Comparison of ENCODE assay signal across 11 mouse cellular contexts in genomic region chr7:125484791-125485190, GRCm38 (mm10).
"Had no signal": no experiment of that assay in that cellular context is flagged by ENCODE, and none has a peak within 500 bp of the region (broad histone marks: within the 10 kb centered on the region; RNA-seq: fewer than 3 reads in every experiment).

No protein-coding gene starts in this region.

- DNase-seq: kidney, adult 2 months; kidney, postnatal 25 days; layer of hippocampus, adult 9-11 months; lung, adult 2 months; lung, postnatal 14 days; lung, postnatal 4 days; midbrain, embryonic 14.5 days; retina, postnatal 1 day; right cerebral cortex, postnatal 25 days; spleen, adult 18-20 months; thymus, postnatal 36 days had no signal
